Mouse (Mus musculus): Measurements from ENCODE around the gene Sema4c. TPM values are rescaled to one million over a fixed set of nuclear protein-coding genes. Genes with fewer than 3 reads are reported as not detected.

Gene Sema4c
- polyA plus RNA-seq, 1 experiment from 2014 or later = 4.7 TPM

DNA sequence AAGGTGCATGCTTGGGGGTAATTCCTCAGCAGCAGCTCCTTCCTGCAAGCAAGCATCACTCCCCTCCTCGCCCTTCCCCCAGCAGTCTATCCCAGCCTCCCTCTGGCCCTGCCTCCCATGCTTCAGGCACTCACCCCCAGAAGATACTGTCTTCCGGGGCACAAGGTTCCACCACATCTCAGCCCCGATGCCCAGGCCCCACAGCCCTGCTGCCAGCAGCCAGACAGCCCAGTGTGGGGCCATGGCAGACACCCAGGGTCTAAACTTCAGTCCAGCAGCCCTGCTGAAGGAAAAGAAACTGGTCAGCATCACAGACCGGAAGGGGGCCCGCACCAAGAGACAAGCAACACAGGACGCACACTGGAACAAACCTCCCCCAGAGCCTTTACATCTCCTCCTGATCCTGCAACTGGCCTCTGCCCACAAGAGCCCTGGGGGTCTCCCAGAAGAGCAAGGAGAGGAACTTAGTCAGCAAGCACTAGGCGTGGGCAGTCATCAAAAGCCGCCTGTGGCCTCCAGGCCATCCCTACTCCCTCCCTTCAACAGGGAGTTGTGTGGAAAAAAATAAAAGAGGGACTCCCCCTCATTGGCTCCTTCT, 2.3 kb downstream of the Sema4c start:
- H3K4me1 ChIP-seq (ENCODE audit: control insufficient read depth, insufficient read depth, low read length) = peaks cover 28% of the 10 kb centered on the region
- DNase-seq = peak; percentile 44

DNA sequence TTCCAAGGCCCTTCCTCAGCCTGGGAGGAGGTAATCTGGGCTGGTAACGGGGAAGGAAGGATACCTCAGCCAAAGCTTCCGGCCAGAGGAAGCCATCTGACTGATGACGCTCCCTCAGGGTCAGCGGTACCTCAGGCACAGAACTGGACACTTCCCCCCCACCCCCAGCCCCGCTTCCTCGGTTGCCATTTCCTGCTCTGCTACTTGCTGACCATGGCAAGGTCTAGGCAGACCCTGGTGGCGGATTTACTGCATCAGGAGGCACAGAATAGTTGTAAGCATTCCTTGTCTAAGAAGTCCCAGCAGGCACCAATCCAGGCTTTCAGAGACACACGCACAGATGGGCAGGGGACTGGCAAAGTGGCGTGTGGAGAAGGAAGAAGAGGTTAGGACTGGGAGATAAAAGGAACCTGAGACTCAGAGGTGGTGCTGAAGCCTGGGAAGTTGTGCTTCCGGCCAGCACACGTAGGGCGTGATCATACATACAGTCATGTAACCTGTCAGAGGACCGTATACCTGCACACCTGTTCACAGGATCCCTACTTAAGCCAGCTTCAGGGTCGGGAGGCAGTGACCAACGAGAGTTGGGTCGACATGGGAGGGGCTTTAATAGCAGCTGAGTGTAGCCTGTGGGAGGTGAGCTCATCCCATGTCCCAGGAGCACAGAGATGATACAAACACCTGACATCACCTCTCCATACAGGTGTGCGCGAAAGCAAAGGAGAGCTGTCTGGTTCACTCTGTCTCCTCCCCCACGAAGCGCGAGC, 3.3 kb downstream of the Sema4c start:
- H3K9me3 ChIP-seq (ENCODE audit: control insufficient read depth, low read length) = no peaks in the 10 kb centered on the region
- no peaks in the 10 kb centered on the region for H3K27me3 ChIP-seq (ENCODE audit: control insufficient read depth, insufficient read depth, low read length)
- peaks cover 56% of the 10 kb centered on the region for H3K36me3 ChIP-seq (ENCODE audit: control insufficient read depth, insufficient read depth, low read length)
- peak overlapping the region; percentile 99 for H3K9ac ChIP-seq (replicated peaks; ENCODE audit: low read length)
- DNase-seq (no peak), ATAC-seq (ENCODE audit: low FRiP score, low TSS enrichment) (no peak)
- peaks cover 28% of the 10 kb centered on the region for H3K4me1 ChIP-seq (ENCODE audit: control insufficient read depth, insufficient read depth, low read length)
- WGBS = 74% methylated on average over 21 of the region's 21 CpGs
- H3K4me3 ChIP-seq (replicated peaks; ENCODE audit: low read depth, low read length) = peak overlapping the region; percentile 99
- H3K27ac ChIP-seq (replicated peaks; ENCODE audit: low read depth, low read length) = peak overlapping the region; percentile 98
- H3K4me2 ChIP-seq (ENCODE audit: low read length) = peak overlapping the region; percentile 100

More for the DNA sequence above, 2.3 kb downstream of the Sema4c start:
- ATAC-seq (ENCODE audit: low FRiP score, low TSS enrichment) = no peak
- Histone ChIP-seq H3K27ac (replicated peaks; ENCODE audit: low read depth, low read length) (peak overlapping the region; percentile 98), H3K9me3 (ENCODE audit: control insufficient read depth, low read length) (no peaks in the 10 kb centered on the region), H3K27me3 (ENCODE audit: control insufficient read depth, insufficient read depth, low read length) (no peaks in the 10 kb centered on the region), H3K36me3 (ENCODE audit: control insufficient read depth, insufficient read depth, low read length) (peaks cover 45% of the 10 kb centered on the region), H3K9ac (replicated peaks; ENCODE audit: low read length) (peak overlapping the region; percentile 99), H3K4me2 (ENCODE audit: low read length) (peak overlapping the region; percentile 100), H3K4me3 (replicated peaks; ENCODE audit: low read depth, low read length) (peak overlapping the region; percentile 99)
- WGBS = 2% methylated on average over 8 of the region's 8 CpGs

DNA sequence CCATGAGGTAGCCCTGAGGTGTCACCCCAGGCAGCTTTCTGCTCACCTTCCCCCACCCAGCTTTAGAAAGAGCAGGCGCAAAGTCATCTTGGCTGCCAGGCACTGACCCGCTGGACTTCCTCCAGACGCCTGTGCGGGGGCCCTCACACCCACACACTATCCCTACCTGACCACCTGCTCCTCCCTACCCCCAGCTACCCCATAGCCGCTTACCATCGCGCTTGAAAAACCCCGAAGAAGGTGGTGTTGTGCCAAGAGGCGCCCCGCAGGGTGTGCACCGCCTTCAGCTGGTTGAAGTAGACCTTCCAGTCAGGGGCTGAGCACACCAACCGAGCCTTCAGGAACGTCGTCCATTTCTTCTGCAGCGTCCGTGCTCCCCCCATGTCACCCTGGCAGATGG, 5.6 kb downstream of the Sema4c start:
- no peak overlapping the region for H3K4me3 ChIP-seq (replicated peaks; ENCODE audit: low read depth, low read length)
- no peaks in the 10 kb centered on the region for H3K27me3 ChIP-seq (ENCODE audit: control insufficient read depth, insufficient read depth, low read length)
- H3K9ac ChIP-seq (replicated peaks; ENCODE audit: low read length) = no peak overlapping the region
- no peaks in the 10 kb centered on the region for H3K9me3 ChIP-seq (ENCODE audit: control insufficient read depth, low read length)
- ATAC-seq (ENCODE audit: low FRiP score, low TSS enrichment) (no peak), DNase-seq (no peak)
- peaks cover 26% of the 10 kb centered on the region for H3K4me1 ChIP-seq (ENCODE audit: control insufficient read depth, insufficient read depth, low read length)
- H3K36me3 ChIP-seq (ENCODE audit: control insufficient read depth, insufficient read depth, low read length) = peaks cover 72% of the 10 kb centered on the region
- no peak overlapping the region for H3K4me2 ChIP-seq (ENCODE audit: low read length)
- WGBS = 88% methylated on average over 16 of the region's 16 CpGs
- no peak overlapping the region for H3K27ac ChIP-seq (replicated peaks; ENCODE audit: low read depth, low read length)

DNA sequence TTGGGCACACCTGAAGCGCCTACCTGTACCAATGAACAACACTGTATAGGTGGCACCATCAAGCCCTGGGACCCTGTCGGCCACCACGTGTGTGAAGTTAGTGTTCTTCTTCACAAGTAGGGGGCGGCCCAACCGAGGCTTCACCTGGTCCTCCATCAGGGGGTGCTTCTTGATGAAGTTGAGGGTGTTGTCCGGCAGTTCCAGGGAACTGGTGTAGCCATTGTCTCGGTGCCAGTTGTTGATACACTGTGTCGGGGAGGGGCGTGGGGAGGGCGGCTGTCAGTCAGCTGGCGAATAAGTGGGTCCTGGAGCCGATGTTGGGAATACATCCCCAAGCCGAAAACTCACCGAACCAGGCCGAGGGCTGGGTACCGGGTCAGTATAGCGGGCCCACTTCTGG, 6.2 kb downstream of the Sema4c start:
- ATAC-seq (ENCODE audit: low FRiP score, low TSS enrichment) (no peak), DNase-seq (no peak)
- peaks cover 28% of the 10 kb centered on the region for H3K4me1 ChIP-seq (ENCODE audit: control insufficient read depth, insufficient read depth, low read length)
- H3K27me3 ChIP-seq (ENCODE audit: control insufficient read depth, insufficient read depth, low read length) = no peaks in the 10 kb centered on the region
- no peak overlapping the region for H3K9ac ChIP-seq (replicated peaks; ENCODE audit: low read length)
- H3K36me3 ChIP-seq (ENCODE audit: control insufficient read depth, insufficient read depth, low read length) = peaks cover 72% of the 10 kb centered on the region
- H3K4me2 ChIP-seq (ENCODE audit: low read length) = no peak overlapping the region
- no peak overlapping the region for H3K27ac ChIP-seq (replicated peaks; ENCODE audit: low read depth, low read length)
- H3K9me3 ChIP-seq (ENCODE audit: control insufficient read depth, low read length) = no peaks in the 10 kb centered on the region
- no peak overlapping the region for H3K4me3 ChIP-seq (replicated peaks; ENCODE audit: low read depth, low read length)
- WGBS = 89% methylated on average over 17 of the region's 17 CpGs

DNA sequence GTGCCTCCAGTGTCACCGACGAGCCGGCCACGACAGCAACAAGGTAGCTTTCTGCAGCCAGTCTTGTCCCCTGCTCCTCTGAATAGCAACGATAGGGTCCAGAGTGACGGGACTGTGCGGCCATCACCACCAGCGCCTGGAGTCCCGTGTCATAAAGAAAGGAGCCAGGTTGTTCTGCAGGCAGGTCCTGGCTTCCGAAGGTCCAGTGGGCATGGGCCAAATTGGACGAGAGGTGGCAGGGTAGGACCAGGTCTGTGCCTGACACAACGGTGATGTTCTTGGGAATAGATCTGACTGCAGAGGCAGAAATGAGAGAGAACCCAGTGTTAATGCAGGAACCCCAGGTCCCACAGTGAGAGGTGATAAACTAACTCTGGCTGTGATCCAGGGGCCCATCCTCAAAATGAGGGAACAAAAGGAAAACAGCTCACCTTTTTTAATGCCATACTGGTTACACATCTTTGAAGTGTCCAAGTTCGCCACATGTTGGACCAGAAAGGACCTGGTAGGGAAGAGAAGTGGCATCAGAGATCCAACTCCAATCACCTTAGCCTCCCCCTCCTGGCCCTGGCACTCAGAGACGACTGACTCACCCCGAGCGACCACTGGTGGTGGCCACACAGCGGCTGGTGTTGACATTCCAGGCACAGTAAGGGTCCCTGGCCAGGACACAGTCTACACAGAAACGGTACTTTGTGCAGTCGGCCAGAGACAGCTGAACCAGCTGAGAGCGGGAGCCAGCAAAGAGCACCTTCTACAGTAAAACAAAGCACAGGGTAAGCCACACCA, 7.9 kb downstream of the Sema4c start:
- ATAC-seq (ENCODE audit: low FRiP score, low TSS enrichment) (no peak), DNase-seq (no peak)
- Histone ChIP-seq H3K27ac (replicated peaks; ENCODE audit: low read depth, low read length) (no peak overlapping the region), H3K36me3 (ENCODE audit: control insufficient read depth, insufficient read depth, low read length) (peaks cover 71% of the 10 kb centered on the region), H3K4me1 (ENCODE audit: control insufficient read depth, insufficient read depth, low read length) (peaks cover 30% of the 10 kb centered on the region), H3K9me3 (ENCODE audit: control insufficient read depth, low read length) (no peaks in the 10 kb centered on the region), H3K4me2 (ENCODE audit: low read length) (no peak overlapping the region), H3K9ac (replicated peaks; ENCODE audit: low read length) (no peak overlapping the region), H3K4me3 (replicated peaks; ENCODE audit: low read depth, low read length) (no peak overlapping the region), H3K27me3 (ENCODE audit: control insufficient read depth, insufficient read depth, low read length) (no peaks in the 10 kb centered on the region)
- 79% methylated on average over 20 of the region's 20 CpGs for WGBS

DNA sequence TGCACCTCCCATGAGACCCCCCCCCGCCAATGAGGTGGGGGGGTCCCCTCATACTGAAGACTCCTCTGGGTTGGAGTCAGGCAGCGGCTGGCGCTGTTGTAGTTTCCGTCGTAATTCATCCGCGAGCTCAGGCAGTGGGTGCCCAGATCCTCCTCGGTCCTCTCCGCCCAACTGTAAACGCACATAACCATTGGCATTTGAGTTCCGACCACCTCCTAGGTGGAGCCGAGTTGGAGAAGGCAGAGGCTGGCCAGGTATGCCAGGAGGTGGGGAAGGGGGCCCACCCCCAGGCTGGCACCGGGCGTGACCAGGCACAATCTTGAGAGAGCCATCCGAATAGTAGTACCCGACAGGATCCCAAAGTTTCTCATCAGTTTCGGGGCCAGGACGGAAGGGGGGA, 8.7 kb downstream of the Sema4c start:
- no peak overlapping the region for H3K27ac ChIP-seq (replicated peaks; ENCODE audit: low read depth, low read length)
- ATAC-seq (ENCODE audit: low FRiP score, low TSS enrichment) (no peak), DNase-seq (no peak)
- no peak overlapping the region for H3K4me3 ChIP-seq (replicated peaks; ENCODE audit: low read depth, low read length)
- H3K4me2 ChIP-seq (ENCODE audit: low read length) = no peak overlapping the region
- H3K36me3 ChIP-seq (ENCODE audit: control insufficient read depth, insufficient read depth, low read length) = peaks cover 63% of the 10 kb centered on the region
- no peak overlapping the region for H3K9ac ChIP-seq (replicated peaks; ENCODE audit: low read length)
- H3K9me3 ChIP-seq (ENCODE audit: control insufficient read depth, low read length) = no peaks in the 10 kb centered on the region
- WGBS = 87% methylated on average over 18 of the region's 18 CpGs
- no peaks in the 10 kb centered on the region for H3K27me3 ChIP-seq (ENCODE audit: control insufficient read depth, insufficient read depth, low read length)
- H3K4me1 ChIP-seq (ENCODE audit: control insufficient read depth, insufficient read depth, low read length) = peaks cover 22% of the 10 kb centered on the region

DNA sequence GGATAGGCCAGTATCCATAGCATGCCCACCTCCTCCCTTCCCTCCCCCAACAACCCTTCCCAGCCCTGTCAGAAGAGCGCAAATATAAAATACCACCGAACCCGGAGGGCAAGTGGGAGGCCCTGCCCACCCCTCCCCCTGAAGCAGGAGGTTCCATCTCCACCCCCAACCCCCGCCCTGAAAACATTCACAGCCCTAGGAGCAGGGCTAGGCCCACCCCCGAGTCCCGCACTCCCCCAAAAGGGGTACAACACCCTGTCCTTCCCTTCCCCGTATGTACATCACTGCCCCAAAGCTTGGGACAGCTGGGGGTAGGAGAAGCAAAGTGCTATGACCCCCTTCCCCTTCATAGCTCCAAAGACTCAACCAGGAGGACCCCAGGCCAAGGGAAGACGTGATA, 9.4 kb downstream of the Sema4c start:
- H3K4me1 ChIP-seq (ENCODE audit: control insufficient read depth, insufficient read depth, low read length) = peaks cover 17% of the 10 kb centered on the region
- 69% methylated on average over 8 of the region's 8 CpGs for WGBS
- no peak overlapping the region for H3K27ac ChIP-seq (replicated peaks; ENCODE audit: low read depth, low read length)
- H3K4me3 ChIP-seq (replicated peaks; ENCODE audit: low read depth, low read length) = no peak overlapping the region
- ATAC-seq (ENCODE audit: low FRiP score, low TSS enrichment) (no peak), DNase-seq (no peak)
- H3K9ac ChIP-seq (replicated peaks; ENCODE audit: low read length) = no peak overlapping the region; the same call in 1 of the 2 replicates
- no peaks in the 10 kb centered on the region for H3K9me3 ChIP-seq (ENCODE audit: control insufficient read depth, low read length)
- H3K36me3 ChIP-seq (ENCODE audit: control insufficient read depth, insufficient read depth, low read length) = peaks cover 56% of the 10 kb centered on the region
- H3K4me2 ChIP-seq (ENCODE audit: low read length) = no peak overlapping the region
- no peaks in the 10 kb centered on the region for H3K27me3 ChIP-seq (ENCODE audit: control insufficient read depth, insufficient read depth, low read length)

DNA sequence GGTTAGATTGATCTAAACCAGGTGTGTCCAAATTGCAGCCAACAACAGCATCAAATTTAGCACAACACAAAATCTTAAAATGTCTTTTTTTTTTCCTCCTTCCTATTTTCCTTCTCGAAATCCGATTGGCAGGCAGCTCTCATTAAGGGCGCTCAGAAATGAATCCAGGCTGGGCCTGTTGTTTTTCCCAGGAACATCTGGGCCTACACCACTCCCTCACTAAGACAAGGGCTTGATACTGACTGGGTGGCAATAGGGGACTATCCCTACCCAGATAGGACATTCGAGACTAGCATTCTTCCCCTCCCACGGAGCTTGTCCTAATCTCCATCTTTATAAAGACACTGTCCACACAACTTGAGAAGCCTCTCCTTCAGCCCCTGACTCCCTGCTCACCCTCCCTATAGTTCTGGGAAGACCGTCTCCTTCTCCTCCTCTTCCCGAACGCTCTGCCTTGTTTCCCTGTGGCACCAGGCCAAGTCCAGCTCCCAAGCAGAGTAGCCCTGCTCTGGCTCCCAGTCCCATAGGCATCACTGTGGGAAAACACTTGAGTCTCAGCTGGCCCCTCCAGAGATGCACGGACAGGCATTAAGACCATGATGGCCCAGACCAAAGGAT, 10.1 kb downstream of the Sema4c start:
- no peak overlapping the region for H3K4me3 ChIP-seq (replicated peaks; ENCODE audit: low read depth, low read length)

More for the DNA sequence above, 10.1 kb downstream of the Sema4c start:
- no peak for ATAC-seq (ENCODE audit: low FRiP score, low TSS enrichment)
- Histone ChIP-seq H3K27me3 (ENCODE audit: control insufficient read depth, insufficient read depth, low read length) (no peaks in the 10 kb centered on the region), H3K9me3 (ENCODE audit: control insufficient read depth, low read length) (no peaks in the 10 kb centered on the region), H3K4me2 (ENCODE audit: low read length) (peak overlapping the region; percentile 72), H3K9ac (replicated peaks; ENCODE audit: low read length) (0 out of 2 replicates have a peak overlapping the region, but pooled peaks have one; percentile 23), H3K27ac (replicated peaks; ENCODE audit: low read depth, low read length) (peak overlapping the region; percentile 85), H3K4me1 (ENCODE audit: control insufficient read depth, insufficient read depth, low read length) (peaks cover 17% of the 10 kb centered on the region), H3K36me3 (ENCODE audit: control insufficient read depth, insufficient read depth, low read length) (peaks cover 49% of the 10 kb centered on the region)
- DNase-seq = peak; percentile 43
- WGBS = 37% methylated on average over 9 of the region's 9 CpGs

Data from midbrain, embryonic 14.5 days (tissue).